Mouse (Mus musculus) urinary bladder, adult 2 months (tissue): ENCODE data around the gene Hoxa1. TPM values are rescaled to one million over a fixed set of nuclear protein-coding genes. Genes with fewer than 3 reads are reported as not detected.

ENCODE experiments used
- DNase-seq: peaks from one replicate; pipeline ENCODE4 v3.0.0; 2022; ENCODE audit warnings: low spot score
- polyA plus RNA-seq: library from polyadenylated mRNA; depleted of rRNA; stranded (reverse); fragments of >200 nt; gene quantifications from 2 replicates; pipeline ENCODE4 v1.2.3, GENCODE M21; 2012

Hoxa1 gene
- polyA plus RNA-seq, 1 experiment, result 0.73 TPM

GRCm38 (mm10) chr6:52189909-52190308 lies 31.8 kb upstream of the Hoxa1 start:
- DNase-seq, result no peak

GRCm38 (mm10) chr6:52189172-52189591 lies 31.1 kb upstream of the Hoxa1 start:
- no peak for DNase-seq

- DNase-seq, result no peak
Measured at GRCm38 (mm10) chr6:52186500-52186899, 28.4 kb upstream of the Hoxa1 start.

- no peak for DNase-seq
Measured at GRCm38 (mm10) chr6:52185834-52186233, 27.7 kb upstream of the Hoxa1 start.

GRCm38 (mm10) chr6:52185222-52185621 lies 27.1 kb upstream of the Hoxa1 start:
- DNase-seq, result no peak

GRCm38 (mm10) chr6:52184668-52185067 lies 26.6 kb upstream of the Hoxa1 start:
- no peak for DNase-seq

GRCm38 (mm10) chr6:52183311-52184080 lies 25.4 kb upstream of the Hoxa1 start:
- DNase-seq, result no peak

GRCm38 (mm10) chr6:52182793-52183192 lies 24.7 kb upstream of the Hoxa1 start:
- DNase-seq, result no peak

GRCm38 (mm10) chr6:52182030-52182429 lies 23.9 kb upstream of the Hoxa1 start:
- DNase-seq, result no peak

- DNase-seq, result no peak
Measured at GRCm38 (mm10) chr6:52180726-52181125, 22.6 kb upstream of the Hoxa1 start.

- DNase-seq, result no peak
Measured at GRCm38 (mm10) chr6:52180213-52180710, 22.1 kb upstream of the Hoxa1 start.

GRCm38 (mm10) chr6:52179690-52180089 lies 21.6 kb upstream of the Hoxa1 start:
- DNase-seq, result no peak

GRCm38 (mm10) chr6:52178918-52179665 lies 21.0 kb upstream of the Hoxa1 start:
- no peak for DNase-seq

- DNase-seq, result no peak
Measured at GRCm38 (mm10) chr6:52177806-52178205, 19.7 kb upstream of the Hoxa1 start.

GRCm38 (mm10) chr6:52177061-52177735 lies 19.1 kb upstream of the Hoxa1 start, which contains the start of gene 5730596B20Rik:
Gene 5730596B20Rik (plus strand): TSS chr6:52177498.
- no peak for DNase-seq

- no peak for DNase-seq
Measured at GRCm38 (mm10) chr6:52176391-52176790, 18.3 kb upstream of the Hoxa1 start.

GRCm38 (mm10) chr6:52175864-52176263 lies 17.7 kb upstream of the Hoxa1 start:
- DNase-seq, result no peak

GRCm38 (mm10) chr6:52174968-52175751 lies 17.0 kb upstream of the Hoxa1 start:
- DNase-seq, result no peak

- no peak for DNase-seq
Measured at GRCm38 (mm10) chr6:52173648-52174047, 15.5 kb upstream of the Hoxa1 start.

GRCm38 (mm10) chr6:52172501-52172900 lies 14.4 kb upstream of the Hoxa1 start:
- DNase-seq, result peak; percentile 61

- DNase-seq, result no peak
Measured at GRCm38 (mm10) chr6:52171938-52172337, 13.8 kb upstream of the Hoxa1 start.
